Mouse (Mus musculus): ENCODE data around the gene Mcl1. TPM values are rescaled to one million over a fixed set of nuclear protein-coding genes. Genes with fewer than 3 reads are reported as not detected.

Gene Mcl1
- polyA plus RNA-seq, 1 experiment from 2014 or later, result 70.2 TPM

DNA sequence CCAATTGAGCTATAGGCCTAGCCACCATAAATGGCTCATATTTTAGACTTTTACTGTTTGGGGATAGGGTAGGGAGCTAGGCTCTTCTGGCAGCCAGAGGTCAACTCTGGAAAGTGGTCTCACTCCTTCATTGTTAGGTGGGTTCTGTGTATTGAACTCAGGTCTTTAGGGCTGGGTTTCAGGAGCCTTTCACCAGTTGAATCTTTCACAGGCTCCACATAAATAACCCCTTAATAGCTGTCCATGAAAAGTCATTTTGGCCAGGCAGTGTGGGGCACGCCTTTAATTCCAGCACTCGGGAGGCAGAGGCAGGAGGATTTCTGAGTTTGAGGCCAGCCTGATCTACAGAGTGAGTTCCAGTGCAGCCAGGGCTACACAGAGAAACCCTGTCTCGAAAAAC, 877 bp upstream of the Mcl1 start:
- Histone ChIP-seq H3K27ac (peak overlapping the region; percentile 99), H3K4me2 (ENCODE audit: low read length) (peak overlapping the region; percentile 89), H3K9ac (ENCODE audit: low read depth, low read length) (no peak overlapping the region), H3K4me3 (replicated peaks; ENCODE audit: low read depth, low read length) (peak overlapping the region; percentile 100), H3K9me3 (replicated peaks; ENCODE audit: low read length) (no peaks in the 10 kb centered on the region), H3K4me1 (replicated peaks; ENCODE audit: insufficient read depth, low read length) (peaks cover 10% of the 10 kb centered on the region; the same call in 1 of the 2 replicates), H3K27me3 (ENCODE audit: insufficient read depth, low read length) (no peaks in the 10 kb centered on the region), H3K36me3 (ENCODE audit: insufficient read depth, low read length) (peaks cover 9% of the 10 kb centered on the region; the same call in 1 of the 2 replicates)
- WGBS, result 87% methylated on average over 3 of the region's 3 CpGs
- DNase-seq (ENCODE audit: low spot score), result no peak
- no peak for ATAC-seq (replicated peaks; ENCODE audit: low FRiP score, low read depth)
- TF ChIP-seq CTCF (IDR thresholded peaks at IDR 0.05; ENCODE audit: low read depth), result no peak

DNA sequence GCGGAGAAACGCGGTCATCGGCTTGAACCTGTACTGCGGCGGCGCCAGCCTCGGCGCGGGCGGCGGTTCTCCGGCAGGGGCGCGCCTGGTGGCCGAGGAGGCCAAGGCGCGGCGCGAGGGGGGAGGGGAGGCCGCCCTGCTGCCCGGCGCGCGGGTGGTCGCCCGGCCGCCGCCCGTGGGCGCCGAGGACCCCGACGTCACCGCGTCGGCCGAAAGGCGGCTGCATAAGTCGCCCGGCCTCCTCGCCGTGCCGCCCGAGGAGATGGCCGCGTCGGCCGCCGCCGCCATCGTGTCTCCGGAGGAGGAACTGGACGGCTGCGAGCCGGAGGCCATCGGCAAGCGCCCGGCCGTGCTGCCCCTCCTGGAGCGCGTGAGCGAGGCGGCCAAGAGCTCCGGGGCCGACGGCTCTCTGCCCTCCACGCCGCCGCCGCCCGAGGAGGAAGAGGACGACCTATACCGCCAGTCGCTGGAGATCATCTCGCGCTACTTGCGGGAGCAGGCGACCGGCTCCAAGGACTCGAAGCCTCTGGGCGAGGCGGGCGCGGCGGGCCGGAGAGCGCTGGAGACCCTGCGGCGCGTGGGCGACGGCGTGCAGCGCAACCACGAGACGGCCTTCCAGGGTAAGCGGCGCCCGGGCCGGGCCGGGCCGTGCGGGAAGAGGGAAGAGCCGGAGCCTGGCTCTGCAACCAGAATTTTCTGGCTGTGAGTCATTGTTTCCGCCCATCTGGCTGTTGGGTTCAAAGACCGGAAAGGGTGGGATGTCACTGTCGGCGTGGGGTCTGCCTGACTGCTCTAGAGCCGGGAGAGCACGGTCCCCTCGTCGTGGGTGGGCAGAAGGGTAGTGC, 502 bp downstream of the Mcl1 start:
- Histone ChIP-seq H3K9ac (ENCODE audit: low read depth, low read length) (peak overlapping the region; percentile 100), H3K9me3 (replicated peaks; ENCODE audit: low read length) (no peaks in the 10 kb centered on the region), H3K4me1 (replicated peaks; ENCODE audit: insufficient read depth, low read length) (peaks cover 22% of the 10 kb centered on the region; the same call in 1 of the 2 replicates), H3K36me3 (ENCODE audit: insufficient read depth, low read length) (peaks cover 15% of the 10 kb centered on the region; the same call in 1 of the 2 replicates), H3K4me3 (replicated peaks; ENCODE audit: low read depth, low read length) (peak overlapping the region; percentile 100), H3K27me3 (ENCODE audit: insufficient read depth, low read length) (no peaks in the 10 kb centered on the region), H3K27ac (peak overlapping the region; percentile 99), H3K4me2 (ENCODE audit: low read length) (peak overlapping the region; percentile 89)
- no peak for TF ChIP-seq CTCF (IDR thresholded peaks at IDR 0.05; ENCODE audit: low read depth)
- ATAC-seq (replicated peaks; ENCODE audit: low FRiP score, low read depth), result peak; percentile 53
- DNase-seq (ENCODE audit: low spot score), result peak; percentile 95
- under 1% methylated on average over 88 of the region's 113 CpGs for WGBS

DNA sequence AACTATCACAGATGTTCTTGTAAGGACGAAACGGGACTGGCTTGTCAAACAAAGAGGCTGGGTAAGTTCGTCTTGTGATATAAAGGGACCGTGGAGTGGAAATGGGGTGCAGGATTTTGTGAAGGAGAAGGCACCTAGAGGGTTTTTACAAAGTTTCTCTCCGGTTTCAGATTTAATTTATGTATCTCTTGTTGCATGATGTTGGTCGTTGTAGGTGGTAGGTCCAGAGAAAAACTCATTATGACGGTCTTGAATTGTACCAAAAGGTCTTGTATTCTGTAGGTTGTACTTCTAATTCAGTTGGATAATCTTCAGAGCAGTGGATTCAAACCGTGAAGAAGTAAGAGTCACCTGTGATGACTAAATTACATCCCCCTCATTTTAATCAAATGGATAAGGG, 1.4 kb downstream of the Mcl1 start:
- TF ChIP-seq CTCF (IDR thresholded peaks at IDR 0.05; ENCODE audit: low read depth), result no peak
- Histone ChIP-seq H3K4me2 (ENCODE audit: low read length) (peak overlapping the region; percentile 89), H3K36me3 (ENCODE audit: insufficient read depth, low read length) (peaks cover 17% of the 10 kb centered on the region; the same call in 1 of the 2 replicates), H3K27ac (peak overlapping the region; percentile 99), H3K9ac (ENCODE audit: low read depth, low read length) (peak overlapping the region; percentile 100), H3K4me1 (replicated peaks; ENCODE audit: insufficient read depth, low read length) (peaks cover 29% of the 10 kb centered on the region), H3K4me3 (replicated peaks; ENCODE audit: low read depth, low read length) (peak overlapping the region; percentile 100), H3K9me3 (replicated peaks; ENCODE audit: low read length) (no peaks in the 10 kb centered on the region), H3K27me3 (ENCODE audit: insufficient read depth, low read length) (no peaks in the 10 kb centered on the region)
- WGBS, result 1% methylated on average over 8 of the region's 8 CpGs
- DNase-seq (ENCODE audit: low spot score) (no peak), ATAC-seq (replicated peaks; ENCODE audit: low FRiP score, low read depth) (no peak)

DNA sequence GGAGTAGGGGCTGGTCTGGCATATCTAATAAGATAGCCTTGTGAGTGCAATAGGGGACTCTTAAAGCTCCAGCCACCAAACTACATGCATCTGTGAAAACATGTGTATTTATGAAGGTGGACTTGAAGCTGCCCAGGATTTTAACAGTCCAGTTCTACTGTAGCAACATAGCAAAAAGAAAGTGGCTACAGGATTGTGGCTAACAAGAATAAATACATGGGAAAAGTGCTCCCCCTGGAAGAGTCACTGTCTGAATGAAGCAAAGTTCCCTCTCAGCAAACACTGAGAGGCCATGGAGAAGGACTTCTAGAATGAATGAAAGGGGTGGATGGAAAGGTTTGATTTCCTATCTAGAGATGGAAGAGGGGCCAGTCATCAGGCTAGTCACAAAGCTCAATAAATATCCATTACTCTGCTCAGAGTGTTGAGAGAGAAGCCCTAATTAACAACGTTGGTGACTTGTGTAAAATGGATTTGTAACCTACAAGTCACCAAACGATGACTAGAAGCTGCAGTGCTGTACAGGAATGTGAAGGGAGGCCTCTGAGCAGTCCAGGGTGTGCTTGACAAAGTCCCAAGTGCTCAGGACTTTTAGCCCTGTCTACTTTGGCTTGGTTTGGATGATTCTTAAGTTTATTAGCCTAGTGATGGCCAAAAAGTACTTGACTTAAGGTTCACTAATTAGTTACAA, 2.3 kb downstream of the Mcl1 start:
- Histone ChIP-seq H3K4me1 (replicated peaks; ENCODE audit: insufficient read depth, low read length) (peaks cover 32% of the 10 kb centered on the region), H3K9ac (ENCODE audit: low read depth, low read length) (peak overlapping the region; percentile 100; the same call in 1 of the 2 replicates), H3K4me3 (replicated peaks; ENCODE audit: low read depth, low read length) (peak overlapping the region; percentile 100), H3K27ac (no peak overlapping the region), H3K36me3 (ENCODE audit: insufficient read depth, low read length) (peaks cover 17% of the 10 kb centered on the region; the same call in 1 of the 2 replicates), H3K9me3 (replicated peaks; ENCODE audit: low read length) (no peaks in the 10 kb centered on the region), H3K4me2 (ENCODE audit: low read length) (peak overlapping the region; percentile 89), H3K27me3 (ENCODE audit: insufficient read depth, low read length) (no peaks in the 10 kb centered on the region)
- DNase-seq (ENCODE audit: low spot score), result no peak
- TF ChIP-seq CTCF (IDR thresholded peaks at IDR 0.05; ENCODE audit: low read depth), result no peak
- WGBS, result 10% methylated on average over 2 of the region's 2 CpGs
- ATAC-seq (replicated peaks; ENCODE audit: low FRiP score, low read depth), result no peak

DNA sequence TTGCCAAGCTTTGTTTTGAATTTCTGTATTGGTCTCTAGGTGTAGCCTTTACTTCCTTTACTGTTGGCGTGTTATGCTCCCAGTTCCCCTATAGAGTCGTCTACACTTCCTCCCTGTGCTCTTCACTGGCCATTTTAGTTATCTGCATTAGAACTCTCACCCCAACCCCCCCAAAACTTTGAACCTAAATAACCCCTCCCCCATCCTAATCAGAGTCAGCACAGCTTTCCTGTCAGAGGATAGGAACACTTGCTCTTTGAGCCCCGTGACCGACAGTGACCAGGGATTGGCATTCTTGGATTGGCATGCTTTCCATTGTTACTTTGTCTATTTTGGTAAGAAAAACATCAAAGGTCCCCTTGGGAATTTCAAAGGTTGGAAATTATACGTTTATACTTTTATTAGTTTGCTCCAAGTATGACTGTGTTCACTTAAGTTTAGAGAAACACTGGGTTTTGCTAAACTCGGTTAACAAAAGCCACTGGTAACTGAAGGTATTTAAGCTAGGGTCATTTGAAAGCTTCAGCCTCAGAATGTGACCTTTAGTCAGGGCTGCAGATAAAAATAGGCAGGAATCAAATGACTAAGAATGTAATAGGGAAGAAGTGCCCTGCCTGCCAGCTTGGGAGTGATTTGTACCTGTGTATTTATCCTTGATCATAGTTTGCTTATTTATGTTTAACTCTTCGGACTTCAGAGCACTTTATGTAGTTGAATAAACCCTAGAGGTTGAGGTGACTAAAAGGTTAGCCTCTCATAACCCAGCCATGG, 3.5 kb downstream of the Mcl1 start:
- 35% methylated on average over 7 of the region's 7 CpGs for WGBS
- Histone ChIP-seq H3K9ac (ENCODE audit: low read depth, low read length) (no peak overlapping the region), H3K27me3 (ENCODE audit: insufficient read depth, low read length) (no peaks in the 10 kb centered on the region), H3K4me2 (ENCODE audit: low read length) (peak overlapping the region; percentile 89), H3K9me3 (replicated peaks; ENCODE audit: low read length) (no peaks in the 10 kb centered on the region), H3K27ac (peak overlapping the region; percentile 13; the same call in 1 of the 2 replicates), H3K36me3 (ENCODE audit: insufficient read depth, low read length) (peaks cover 17% of the 10 kb centered on the region; the same call in 1 of the 2 replicates), H3K4me3 (replicated peaks; ENCODE audit: low read depth, low read length) (peak overlapping the region; percentile 2; the same call in 1 of the 2 replicates), H3K4me1 (replicated peaks; ENCODE audit: insufficient read depth, low read length) (peaks cover 43% of the 10 kb centered on the region)
- TF ChIP-seq CTCF (IDR thresholded peaks at IDR 0.05; ENCODE audit: low read depth), result no peak
- DNase-seq (ENCODE audit: low spot score), result no peak
- no peak for ATAC-seq (replicated peaks; ENCODE audit: low FRiP score, low read depth)

All from kidney, postnatal 0 days (tissue).